Mouse (Mus musculus) heart, postnatal 36 days (tissue): ENCODE data around the gene Msl3. TPM values are rescaled to one million over a fixed set of nuclear protein-coding genes. Genes with fewer than 3 reads are reported as not detected.
"Not testable (repeated sequence)": the region's sequence is repeated elsewhere in the genome, so short reads cannot be mapped to it uniquely, and the experiment has no call there.

Experiments
- DNase-seq, 2 experiments: peaks; one replicate each; pipeline ENCODE4 v3.0.0; 2021 to 2022
- intact Hi-C: fragments of 180-260 bp; cut with DNase I; formaldehyde crosslinking; loops from one replicate; pipeline ENCODE4 v1.15.1; 2025
- total RNA-seq, 2 experiments: library from RNA; stranded (reverse); gene quantifications; 2 replicates each; pipeline ENCODE4 v1.2.3; 2021

Msl3 gene
- total RNA-seq: 10 to 100 TPM; 49.9 to 51.5 TPM

DNA sequence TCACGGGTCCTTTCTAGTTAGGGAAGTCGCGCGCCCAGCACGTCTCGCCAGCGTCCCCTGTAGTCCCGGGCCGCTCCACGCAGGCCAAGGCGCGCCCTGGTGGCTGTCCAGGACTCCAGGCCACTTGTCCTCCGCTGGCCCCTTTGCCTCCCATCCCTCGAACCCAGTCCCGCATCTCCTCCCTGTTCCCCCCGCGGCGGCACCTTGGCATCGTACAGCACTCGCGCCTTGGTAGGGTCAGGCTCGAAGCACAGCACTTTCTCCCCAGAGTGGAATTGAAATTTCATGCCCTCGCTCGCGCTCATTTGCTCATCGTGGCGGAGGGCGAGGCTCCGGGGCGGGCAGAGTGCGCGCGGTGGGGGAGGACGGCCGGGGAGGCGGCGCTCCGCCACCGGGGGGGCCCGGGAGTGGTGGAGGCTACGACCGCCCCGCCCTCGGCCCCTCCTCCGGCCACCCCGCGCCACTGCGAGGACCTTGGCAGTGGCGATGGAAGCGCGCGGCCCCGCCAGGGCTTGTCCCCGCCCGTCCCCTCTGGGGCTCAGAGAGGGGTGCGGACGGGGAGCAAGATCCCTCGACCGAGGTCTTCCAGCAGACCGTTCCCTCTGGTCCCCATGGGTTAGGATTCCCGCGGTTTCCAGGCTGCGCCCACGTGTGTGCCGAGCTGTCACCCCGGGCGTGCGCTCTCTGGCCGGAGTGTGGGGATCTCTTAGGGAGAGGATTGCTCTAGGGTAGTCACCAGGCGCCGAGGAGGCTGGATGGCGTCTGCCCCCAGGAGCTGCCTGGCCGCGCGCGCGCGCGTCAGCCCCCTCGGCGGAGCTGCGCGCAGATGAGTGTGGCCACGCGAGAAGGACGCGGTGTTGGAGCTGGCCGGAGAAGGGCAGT, at the start of gene Msl3:
Gene Msl3 (minus strand): TSS at position 374 of the 882 bp plus-strand sequence.
- intact Hi-C loops: loop anchor here (5.0 kb wide), 3 partner anchors 124 to 649 kb away; partner anchors contain the start of genes Arhgap6 and Hccs
- DNase-seq: peak; percentile 83 to 85

DNA sequence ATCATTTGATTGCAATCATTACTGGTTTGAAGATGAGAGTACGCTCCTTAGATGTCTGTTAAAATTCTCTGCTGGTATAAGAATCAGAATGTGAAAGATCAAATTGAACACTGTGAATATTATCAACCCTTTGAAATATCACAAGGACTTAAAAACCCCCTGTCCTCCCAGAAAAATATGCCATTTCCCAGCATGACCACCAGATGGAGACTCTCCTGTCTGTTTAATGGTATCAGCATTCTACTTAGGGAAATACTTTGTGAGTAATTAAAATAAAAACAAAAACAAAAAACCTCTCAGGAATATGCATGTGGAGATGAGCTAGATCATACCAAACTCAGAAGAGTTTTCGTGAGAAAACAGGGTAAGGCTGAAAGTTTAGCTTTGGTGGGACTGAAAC, 44.3 kb upstream of the Msl3 start:
- peak; percentile 2 to 6 for DNase-seq
- intact Hi-C loops: loop anchor here (5.0 kb wide), 1 partner anchor 214 kb away; no protein-coding TSS in a partner anchor

DNA sequence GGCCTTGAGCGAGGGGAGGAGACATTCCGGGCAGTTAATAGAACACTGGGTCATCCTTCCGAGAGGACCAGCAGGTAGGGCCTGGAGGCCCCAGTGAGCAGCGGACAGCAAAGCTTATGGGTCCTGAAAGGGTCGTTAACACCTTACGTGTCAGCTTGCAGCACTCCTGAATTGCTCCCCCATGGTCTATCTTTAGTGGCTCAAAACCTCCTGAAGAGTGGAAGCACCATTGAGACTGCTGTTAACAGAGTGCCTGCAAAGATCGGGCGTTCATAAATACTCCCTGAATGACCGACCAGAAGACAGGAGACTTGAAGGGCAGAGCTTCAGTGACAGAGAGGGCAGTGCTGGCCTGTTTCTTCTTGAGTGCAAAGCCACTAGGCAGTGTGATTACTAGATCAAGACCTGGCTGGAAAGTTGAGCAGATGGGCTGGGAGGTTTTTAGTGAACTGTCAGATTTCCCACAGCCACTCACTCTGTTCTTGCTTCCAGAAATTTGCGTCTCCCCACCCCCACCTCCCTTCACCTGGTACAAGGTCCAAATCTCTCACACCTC, 787 bp upstream of the Msl3 start:
- intact Hi-C loops: loop anchor here (5.0 kb wide), 3 partner anchors 123 to 648 kb away; partner anchors contain the start of genes Arhgap6 and Hccs
- DNase-seq: no peak

DNA sequence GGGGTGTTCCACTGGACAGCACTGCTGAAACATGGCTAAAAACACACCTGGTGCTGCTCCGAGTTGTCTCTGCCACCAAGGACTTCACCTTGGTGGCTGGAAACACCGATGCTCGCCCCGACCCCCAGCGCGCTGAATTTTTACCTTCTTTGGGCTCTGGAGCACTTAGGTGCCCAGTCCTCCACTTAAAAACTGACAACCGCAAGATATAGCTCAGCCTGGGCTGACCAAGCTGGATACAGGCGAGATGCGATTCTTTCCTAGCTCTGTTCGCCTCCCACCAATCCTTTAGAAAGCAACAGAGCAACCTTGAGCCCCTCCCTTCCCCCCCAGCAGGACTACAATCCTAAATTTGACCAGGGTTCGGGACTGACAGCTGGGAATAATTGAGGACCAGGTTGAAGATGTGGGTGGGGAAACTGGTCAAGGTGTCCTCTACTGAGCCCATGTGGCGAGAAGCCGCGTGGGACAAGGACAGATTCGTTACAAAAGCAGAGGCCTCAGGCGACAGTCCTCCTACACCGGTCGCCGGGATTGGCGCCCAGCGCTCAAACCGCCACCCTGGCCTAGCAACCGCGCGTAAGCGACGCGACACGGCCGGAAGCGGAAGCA, 679 bp downstream of the Msl3 start:
- intact Hi-C loops: loop anchor here (5.0 kb wide), 3 partner anchors 124 to 649 kb away; partner anchors contain the start of genes Arhgap6 and Hccs
- no peak for DNase-seq

DNA sequence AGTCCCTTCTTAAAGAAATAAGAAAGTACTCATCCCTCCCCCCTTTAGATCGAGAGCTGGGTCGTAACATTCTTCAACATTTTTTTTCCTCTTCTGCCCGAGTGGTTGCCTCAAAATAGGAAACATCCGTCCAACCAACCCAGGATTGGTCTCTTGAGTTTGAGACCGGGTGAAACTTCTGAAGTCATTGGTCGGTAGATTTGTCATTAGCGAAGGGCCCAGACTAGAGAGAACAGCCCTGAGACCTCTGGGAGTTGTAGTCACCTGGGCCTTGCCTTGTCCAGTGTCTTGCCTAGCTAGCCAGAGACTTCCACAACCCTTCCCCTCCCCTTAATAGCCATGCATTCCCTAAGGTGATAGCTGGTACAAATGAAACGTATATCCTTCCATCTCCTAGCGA, 1.3 kb downstream of the Msl3 start:
- intact Hi-C loops: loop anchor here (5.0 kb wide), 3 partner anchors 125 to 650 kb away; partner anchors contain the start of genes Arhgap6 and Hccs
- DNase-seq: peak; percentile 49 to 51

DNA sequence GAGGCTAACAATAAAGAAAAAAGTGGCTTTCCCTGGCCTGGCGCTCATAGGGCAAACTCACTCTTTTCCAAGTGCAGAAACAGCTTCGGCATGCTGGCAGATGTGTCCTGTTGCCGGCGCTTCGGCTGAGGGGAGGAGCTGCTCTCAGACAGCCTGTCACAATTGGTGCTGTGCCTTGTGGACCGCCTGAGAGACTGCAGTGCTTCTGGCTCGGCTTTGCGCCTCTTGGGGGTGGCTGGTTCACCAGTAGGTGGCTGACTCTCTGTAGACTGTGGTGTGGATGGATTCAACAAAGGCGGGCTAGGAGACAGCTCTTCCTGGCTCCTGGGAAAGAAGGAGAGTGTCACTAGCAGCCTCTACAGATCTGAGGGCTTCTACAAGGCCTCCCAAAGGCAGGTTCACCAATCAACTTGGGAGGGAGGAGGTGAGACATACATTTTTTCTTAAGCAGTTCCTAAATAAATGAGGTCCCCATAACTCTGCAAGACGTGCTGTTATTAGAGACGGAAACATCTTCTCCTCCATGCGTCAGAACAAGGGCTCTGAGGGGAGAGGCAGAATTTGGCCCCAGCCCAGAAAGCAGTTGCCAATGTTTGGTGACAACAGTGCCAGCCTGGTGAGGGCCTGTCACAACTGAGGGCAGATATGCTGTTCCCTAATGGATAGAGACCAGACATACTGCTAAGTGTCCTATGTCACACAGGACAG, 9.6 kb downstream of the Msl3 start:
- intact Hi-C loops: loop anchor here (5.0 kb wide), 1 partner anchor 273 kb away; no protein-coding TSS in a partner anchor
- DNase-seq: peak; percentile 18 to 23

DNA sequence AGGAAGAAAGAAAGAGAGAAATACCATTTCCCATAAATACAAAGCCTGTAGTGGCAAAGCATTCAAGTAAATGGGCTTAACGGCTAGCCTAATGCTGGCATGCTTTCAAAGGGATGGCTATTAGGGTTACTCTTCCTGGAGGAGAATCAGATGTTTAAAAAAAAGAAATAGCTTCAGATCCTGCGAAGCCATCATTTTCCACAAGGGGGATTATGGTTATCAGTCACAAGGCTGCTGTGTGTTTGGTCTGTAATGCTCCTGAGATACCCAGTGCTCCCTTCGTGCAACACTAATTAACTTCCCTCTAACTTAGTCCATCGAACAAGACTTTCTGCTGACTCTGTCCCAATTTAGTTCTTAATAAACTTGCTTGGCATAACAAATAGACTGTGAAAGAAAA, 13.5 kb downstream of the Msl3 start:
- intact Hi-C loops: loop anchor here (5.0 kb wide), 1 partner anchor 277 kb away; no protein-coding TSS in a partner anchor
- DNase-seq: no peak

DNA sequence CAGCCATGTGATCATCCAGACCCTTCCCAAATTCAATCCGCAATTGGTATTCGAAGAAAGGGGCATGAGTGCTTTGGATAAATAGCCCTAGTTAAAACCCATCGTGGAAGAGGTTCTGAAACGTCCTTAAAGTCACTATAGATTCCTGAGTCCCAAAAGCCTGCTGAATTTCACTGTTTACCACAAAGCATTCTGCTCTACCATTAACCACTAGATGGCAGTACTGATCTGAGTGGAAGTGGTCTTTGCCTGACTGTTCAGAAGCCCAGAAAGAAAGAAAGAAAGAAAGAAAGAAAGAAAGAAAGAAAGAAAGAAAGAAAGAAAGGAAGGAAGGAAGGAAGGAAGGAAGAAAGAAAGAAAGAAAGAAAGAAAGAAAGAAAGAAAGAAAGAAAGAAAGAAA, 13.9 kb downstream of the Msl3 start:
- DNase-seq: not testable (repeated sequence)
- intact Hi-C loops: loop anchor here (5.0 kb wide), 1 partner anchor 277 kb away; no protein-coding TSS in a partner anchor

DNA sequence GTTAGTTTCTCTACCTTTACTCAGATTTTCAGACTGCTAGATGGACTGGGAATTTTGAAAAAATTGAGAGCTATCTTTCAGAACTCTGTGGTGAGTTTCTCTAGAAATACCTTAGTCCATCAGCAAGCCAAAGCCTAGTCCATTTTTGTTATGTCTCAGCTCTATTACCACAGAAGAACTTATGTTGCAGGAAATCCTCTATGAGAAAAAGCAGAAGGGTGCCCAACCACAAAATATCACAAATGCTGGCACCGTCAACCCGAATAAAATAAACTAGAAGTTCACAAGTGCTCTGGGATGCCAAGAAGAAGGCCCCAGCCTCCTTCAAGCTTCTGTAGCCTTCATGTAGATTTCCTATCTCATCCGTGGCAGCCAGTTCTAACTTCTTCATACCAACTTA, 14.4 kb downstream of the Msl3 start:
- intact Hi-C loops: no loop called here
- DNase-seq: no peak

DNA sequence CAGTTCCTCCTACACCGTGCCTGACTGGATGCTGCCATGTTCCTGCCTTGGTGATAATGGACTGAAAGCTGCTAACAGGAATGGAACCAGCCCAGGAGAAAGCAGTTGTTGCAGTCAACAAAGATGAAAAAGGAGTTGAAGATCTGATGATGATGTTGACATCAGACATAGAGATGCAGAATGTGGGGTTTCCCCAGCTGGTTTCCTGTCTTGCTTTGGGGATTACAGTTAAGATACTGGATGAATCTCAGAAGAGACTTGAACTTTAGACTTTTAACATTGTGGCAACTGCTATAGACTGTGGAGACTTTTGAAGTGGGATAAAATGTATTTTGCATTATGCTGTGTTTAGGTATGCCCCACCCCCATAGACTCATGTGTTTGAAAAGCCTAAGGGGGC, 15.9 kb downstream of the Msl3 start:
- intact Hi-C loops: no loop called here
- no peak for DNase-seq

DNA sequence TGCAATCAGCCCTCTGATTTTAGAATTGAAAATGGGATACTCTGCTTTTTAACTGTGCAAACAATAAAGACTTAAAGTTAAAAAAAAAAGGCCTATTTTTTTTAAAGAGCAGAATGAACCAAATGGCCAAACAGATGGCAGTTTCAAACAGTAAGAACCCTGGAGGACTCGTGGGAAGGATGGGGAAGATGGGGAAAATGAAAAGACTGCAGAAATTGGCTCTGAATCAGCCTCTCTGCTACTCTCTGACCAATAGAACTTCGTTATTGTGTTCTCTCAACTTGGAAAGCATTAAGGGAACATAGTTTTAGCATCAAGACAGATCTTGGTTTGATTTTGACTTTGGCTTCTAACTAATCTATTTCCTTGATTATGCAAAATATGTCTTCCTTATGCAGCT, 24.4 kb downstream of the Msl3 start:
- intact Hi-C loops: no loop called here
- no peak for DNase-seq

DNA sequence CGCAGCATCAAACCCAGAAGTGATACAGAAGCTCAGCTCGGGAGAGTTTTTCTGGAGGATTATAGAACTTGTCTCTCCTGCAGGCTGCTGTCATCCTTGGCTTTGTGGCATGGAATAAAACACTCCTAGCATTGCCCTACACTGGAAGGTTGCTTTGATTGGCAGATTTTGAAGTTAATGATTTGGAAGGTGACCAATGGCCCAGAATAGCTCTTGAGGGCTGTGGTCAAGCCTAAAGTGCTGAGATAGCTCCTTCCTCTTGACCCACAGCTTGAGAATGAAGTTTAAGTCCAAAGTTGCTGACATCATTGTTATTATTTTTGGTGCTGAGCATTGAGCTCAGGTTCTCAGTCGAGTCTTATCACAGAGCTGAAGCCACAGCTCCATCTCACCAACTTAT, 26.0 kb downstream of the Msl3 start:
- intact Hi-C loops: no loop called here
- no peak for DNase-seq

DNA sequence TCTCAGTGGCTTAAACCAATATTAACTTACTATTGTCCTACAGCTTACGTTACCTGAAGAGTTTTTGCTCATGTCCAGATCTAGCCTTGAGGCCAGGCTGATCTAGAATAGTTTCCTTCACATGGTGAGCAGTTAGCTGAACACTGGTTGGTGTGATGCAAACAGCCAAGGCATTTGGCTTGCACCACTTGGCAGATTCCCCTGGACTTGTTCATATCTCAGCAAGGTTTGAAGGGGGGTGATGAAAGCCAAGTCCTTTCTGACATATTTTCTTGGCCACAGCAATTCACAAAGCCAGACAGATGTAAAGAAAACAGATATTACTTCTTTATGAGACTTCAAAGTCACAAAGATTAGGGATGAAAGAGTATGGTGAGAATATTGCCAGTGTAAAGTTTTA, 30.2 kb downstream of the Msl3 start:
- no peak for DNase-seq

DNA sequence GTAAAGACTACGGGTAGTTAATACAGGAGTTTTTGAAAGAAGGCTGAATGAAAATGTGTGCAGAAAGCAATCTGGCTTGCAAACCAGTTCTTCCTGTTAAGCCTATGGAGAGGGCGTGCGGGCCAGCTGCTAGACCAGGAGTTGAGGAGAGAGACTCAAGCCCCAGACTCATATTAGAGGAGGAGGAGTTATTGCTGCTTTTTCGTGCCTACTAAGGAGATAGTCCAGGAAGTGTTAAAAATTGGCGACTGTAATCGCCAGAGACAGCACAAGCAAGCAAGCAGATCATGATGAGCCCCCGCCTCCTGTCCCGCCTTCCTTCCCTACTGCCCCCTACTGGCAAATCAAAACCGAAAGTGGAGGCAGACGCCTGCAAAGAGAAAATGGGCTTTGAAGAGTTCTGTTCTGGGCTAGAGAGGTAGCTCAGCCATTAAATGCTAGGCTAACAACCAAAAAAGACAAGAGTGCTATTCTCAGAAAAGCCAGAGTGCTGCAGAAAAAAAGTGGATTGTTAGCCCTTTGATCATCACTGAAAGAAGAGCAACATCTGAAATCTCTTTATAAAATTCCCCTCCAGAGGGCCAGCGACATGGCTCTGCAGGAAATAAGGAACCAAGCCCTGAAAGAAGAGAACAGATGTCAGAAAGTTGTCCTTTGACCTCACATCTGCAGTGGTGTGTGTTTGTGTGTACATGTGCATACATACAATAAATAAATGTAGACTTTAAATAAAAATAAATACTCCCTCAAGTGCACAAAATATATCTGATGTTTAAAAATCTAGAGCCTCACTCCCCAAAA, 33.9 kb downstream of the Msl3 start:
- intact Hi-C loops: no loop called here

More for the DNA sequence above, 30.2 kb downstream of the Msl3 start:
- intact Hi-C loops: no loop called here

More for the DNA sequence above, 33.9 kb downstream of the Msl3 start:
- DNase-seq: peak; percentile 71 to 73

Other genes starting within 250 kb of the Msl3 start
- not detected for gene Frmpd4, start 96.7 kb downstream of the Msl3 start, total RNA-seq
- gene Arhgap6, start 121.2 kb upstream of the Msl3 start, total RNA-seq: 1 to 10 TPM; 3.2 to 3.3 TPM